Mouse (Mus musculus) CH12.LX (cell line): ENCODE results near the gene Cox5b. TPM values are rescaled to one million over a fixed set of nuclear protein-coding genes. Genes with fewer than 3 reads are reported as not detected.

Source experiments
- DNase-seq: peaks from one replicate; pipeline ENCODE4 v3.0.0-alpha.2; 2013; ENCODE audit errors: extremely low read depth
- H3K27ac ChIP-seq: 2 replicates; pipeline ENCODE4 v1.5.1; 2012; ENCODE audit warnings: low read depth, mild to moderate bottlenecking, control low read depth, moderate library complexity; ENCODE audit not compliant: insufficient read depth
- H3K27me3 ChIP-seq: replicated peaks from 2 replicates; pipeline ENCODE3; 2012; ENCODE audit warnings: inconsistent platforms
- H3K36me3 ChIP-seq, 2 experiments: replicated peaks in 1 of 2; 2 replicates each; pipeline versions ENCODE3 to v1.6.1; 2012; ENCODE audit warnings: inconsistent platforms in 1 of 2, low read length in 1 of 2, mild to moderate bottlenecking in 1 of 2, mixed read lengths in 1 of 2, moderate library complexity in 1 of 2; ENCODE audit not compliant: control insufficient read depth in 1 of 2, insufficient read depth in 1 of 2
- H3K4me1 ChIP-seq, 2 experiments: 2 replicates each; pipeline ENCODE4 v1.6.1; 2012; ENCODE audit warnings: inconsistent platforms in 1 of 2, moderate library complexity in 1 of 2; ENCODE audit not compliant: insufficient read depth in 2 of 2, control insufficient read depth in 1 of 2
- H3K4me2 ChIP-seq: 2 replicates; pipeline ENCODE4 v1.6.1; 2012; ENCODE audit warnings: low read depth, mild to moderate bottlenecking, control low read depth; ENCODE audit not compliant: poor library complexity, insufficient read depth, severe bottlenecking
- H3K4me3 ChIP-seq, 3 experiments: fragments of 150-350 bp in 1 of 3; sonication (generic) in 1 of 3; replicated peaks in 1 of 3; 2 replicates each; pipeline versions ENCODE3 to v1.5.1; 2011 to 2012; ENCODE audit warnings: low read depth in 2 of 3, low read length in 2 of 3, mild to moderate bottlenecking in 2 of 3, moderate library complexity in 2 of 3, control low read depth in 1 of 3, improper control_type of control experiment in 1 of 3, inconsistent platforms in 1 of 3, mixed read lengths in 1 of 3; ENCODE audit not compliant: poor library complexity in 1 of 3
- H3K79me2 ChIP-seq: replicated peaks from 2 replicates; pipeline ENCODE4 v1.6.1; 2012; ENCODE audit warnings: mild to moderate bottlenecking, moderate library complexity; ENCODE audit not compliant: control insufficient read depth, poor library complexity, insufficient read depth, severe bottlenecking; ENCODE audit errors: extremely low read depth
- H3K9ac ChIP-seq: 2 replicates; pipeline ENCODE4 v1.6.1; 2012; ENCODE audit warnings: low read depth, mild to moderate bottlenecking, control low read depth, moderate library complexity; ENCODE audit not compliant: insufficient read depth
- H3K9me3 ChIP-seq: replicated peaks from 2 replicates; pipeline ENCODE3; 2012; ENCODE audit warnings: low read length, inconsistent platforms, mixed read lengths
- CHD1 ChIP-seq: IDR thresholded peaks from 2 replicates; pipeline ENCODE4 v1.6.1; 2012; ENCODE audit warnings: low read depth, low read length, improper control_type of control experiment, inconsistent platforms
- CHD2 ChIP-seq: IDR thresholded peaks from 2 replicates; pipeline ENCODE4 v1.6.1; 2011; ENCODE audit warnings: low read length, improper control_type of control experiment
- CTCF ChIP-seq, 2 experiments: IDR thresholded peaks in 1 of 2; conservative IDR thresholded peaks in 1 of 2; 2 replicates each; pipeline ENCODE4 v1.5.1; 2011 to 2012; ENCODE audit warnings: low read depth in 2 of 2, low read length in 2 of 2, improper control_type of control experiment in 1 of 2, inconsistent platforms in 1 of 2, mild to moderate bottlenecking in 1 of 2, moderate library complexity in 1 of 2
- ELF1 ChIP-seq: IDR thresholded peaks from 2 replicates; pipeline ENCODE4 v1.6.1; 2014; ENCODE audit warnings: low read depth, mild to moderate bottlenecking, inconsistent platforms, low read length, improper control_type of control experiment
- ETS1 ChIP-seq: conservative IDR thresholded peaks from 2 replicates; pipeline ENCODE4 v1.6.1; 2012; ENCODE audit warnings: low read depth, mild to moderate bottlenecking, inconsistent platforms, low read length, improper control_type of control experiment, moderate library complexity
- MEF2A ChIP-seq: IDR thresholded peaks from 2 replicates; pipeline ENCODE4 v1.6.1; 2014; ENCODE audit warnings: low read depth, mild to moderate bottlenecking, inconsistent platforms, low read length, improper control_type of control experiment, borderline replicate concordance
- MYC ChIP-seq: IDR thresholded peaks from 2 replicates; pipeline ENCODE4 v1.6.1; 2011; ENCODE audit warnings: low read depth, mild to moderate bottlenecking, improper control_type of control experiment, low read length
- NELFE ChIP-seq: IDR thresholded peaks from 2 replicates; pipeline ENCODE4 v1.6.1; 2011; ENCODE audit warnings: low read depth, low read length, improper control_type of control experiment
- NRF1 ChIP-seq: IDR thresholded peaks from 2 replicates; pipeline ENCODE4 v1.6.1; 2014; ENCODE audit warnings: low read depth, mild to moderate bottlenecking, inconsistent platforms, low read length, improper control_type of control experiment, moderate library complexity
- POLR2A ChIP-seq: IDR thresholded peaks from 2 replicates; pipeline ENCODE4 v1.6.1; 2011; ENCODE audit warnings: low read depth, mild to moderate bottlenecking, improper control_type of control experiment, low read length
- SMC3 ChIP-seq: IDR thresholded peaks from 2 replicates; pipeline ENCODE4 v1.6.1; 2011; ENCODE audit warnings: low read depth, low read length, improper control_type of control experiment
- USF2 ChIP-seq: conservative IDR thresholded peaks from 2 replicates; pipeline ENCODE4 v1.6.1; 2011; ENCODE audit warnings: low read depth, low read length, improper control_type of control experiment
- ZC3H11A ChIP-seq: IDR thresholded peaks from 2 replicates; pipeline ENCODE4 v1.6.1; 2012; ENCODE audit warnings: low read depth, mild to moderate bottlenecking, inconsistent platforms, low read length, improper control_type of control experiment
- ZKSCAN1 ChIP-seq: IDR thresholded peaks from 2 replicates; pipeline ENCODE4 v1.6.1; 2012; ENCODE audit warnings: low read depth, inconsistent platforms, low read length, improper control_type of control experiment, borderline replicate concordance
- ZMIZ1 ChIP-seq: IDR thresholded peaks from 2 replicates; pipeline ENCODE4 v1.6.1; 2012; ENCODE audit warnings: low read depth, mild to moderate bottlenecking, inconsistent platforms, low read length, improper control_type of control experiment
- dilution Hi-C: fragments of 300-500 bp; cut with MboI; formaldehyde crosslinking; loops from 2 replicates; pipeline ENCODE4 v1.14.3; 2020; ENCODE audit warnings: low sequenced_read_pairs; ENCODE audit not compliant: extremely low pct_unique_long_range_greater_than_20kb, extremely low pct_ligation_motif_present
- in situ Hi-C: fragments of 300-500 bp; cut with MboI; formaldehyde crosslinking; loops from 3 replicates; pipeline ENCODE4 v1.14.3; 2019; ENCODE audit warnings: low sequenced_read_pairs, low pct_ligation_motif_present, low pct_unique_long_range_greater_than_20kb, mixed read lengths
- polyA plus RNA-seq: library from polyadenylated mRNA; unstranded; fragments of >175 nt; gene quantifications from 2 replicates; pipeline ENCODE4 v1.2.1, GENCODE M21; 2012; ENCODE audit warnings: low read depth; ENCODE audit not compliant: insufficient read length
- total RNA-seq, 2 experiments: library from RNA; depleted of rRNA; stranded (reverse); fragments of 300-350 nt in 1 of 2; fragments of >200 nt in 1 of 2; gene quantifications; 2 replicates each; pipeline ENCODE4 v1.2.3; 2012 to 2014

Gene Cox5b
- total and polyA plus RNA-seq, 3 experiments = 448 to 599 (median 504) TPM

GRCm38 (mm10) chr1:36670256-36670655 lies 21.0 kb upstream of the Cox5b start:
- Histone ChIP-seq H3K4me2 (no peak overlapping the region), H3K9me3 (no peaks in the 10 kb centered on the region)
- no peak for DNase-seq
- dilution Hi-C loops = no loop called here
- TF ChIP-seq MEF2A (no peak), ZMIZ1 (no peak), MYC (no peak), NELFE (no peak), CHD1 (no peak), ZKSCAN1 (no peak), SMC3 (no peak)
- TF ChIP-seq, all 38 proteins: peak for 0
- H3K9ac ChIP-seq = no peak overlapping the region
- no peaks in the 10 kb centered on the region for H3K27me3 ChIP-seq
- peaks cover 10 to 14% of the 10 kb centered on the region in 2 experiments for H3K4me1 ChIP-seq
- no peaks in the 10 kb centered on the region for H3K36me3 ChIP-seq
- in situ Hi-C loops = no loop called here
- H3K79me2 ChIP-seq = no peaks in the 10 kb centered on the region
- no peak overlapping the region for H3K27ac ChIP-seq
- H3K4me3 ChIP-seq = no peak overlapping the region

GRCm38 (mm10) chr1:36671260-36671659 lies 20.0 kb upstream of the Cox5b start:
- Histone ChIP-seq H3K9ac (no peak overlapping the region), H3K4me1 (peaks cover 2 to 8% of the 10 kb centered on the region in 2 experiments; a peak in 3 of 4 replicates), H3K27ac (no peak overlapping the region), H3K4me2 (no peak overlapping the region), H3K27me3 (no peaks in the 10 kb centered on the region), H3K79me2 (no peaks in the 10 kb centered on the region), H3K36me3 (no peaks in the 10 kb centered on the region), H3K9me3 (no peaks in the 10 kb centered on the region), H3K4me3 (no peak overlapping the region)
- no peak for DNase-seq
- in situ Hi-C loops = no loop called here
- no peak for TF ChIP-seq ZKSCAN1
- TF ChIP-seq CTCF (conservative IDR thresholded peaks at IDR 0.05 in 1 of 2, IDR thresholded peaks at IDR 0.05 in 1 of 2; ENCODE audit: low read depth in 2 of 2, low read length in 2 of 2) = no peak
- no peak for TF ChIP-seq ZC3H11A
- TF ChIP-seq ELF1 = no peak
- no peak for TF ChIP-seq ETS1
- no peak for TF ChIP-seq POLR2A
- no peak for TF ChIP-seq NRF1
- no peak for TF ChIP-seq USF2
- no peak for TF ChIP-seq CHD2
- dilution Hi-C loops = no loop called here
